Mouse (Mus musculus) gastrocnemius, postnatal 25 days (tissue): ENCODE measurements at regions not wholly inside any gene's neighbourhood (a gene's known extent, or its start where the extent isn't known, plus 50 kb on each side); places are given as distances from the start of the nearest gene placed in this dataset.

Source experiments
- DNase-seq: peaks from one replicate; pipeline ENCODE4 v3.0.0; 2022

- DNase-seq: peak; percentile 54
Observed at GRCm38 (mm10) chr16:30873493-30874211, 207.6 kb downstream of the Xxylt1 start.

GRCm38 (mm10) chr16:30875235-30875829, 205.9 kb downstream of the Xxylt1 start:
- no peak for DNase-seq

- DNase-seq: no peak
Observed at GRCm38 (mm10) chr16:30878821-30879220, 202.4 kb downstream of the Xxylt1 start.

GRCm38 (mm10) chr16:30879878-30880277, 201.4 kb downstream of the Xxylt1 start:
- DNase-seq: no peak

- no peak for DNase-seq
Observed at GRCm38 (mm10) chr16:30880682-30881081, 200.6 kb downstream of the Xxylt1 start.

GRCm38 (mm10) chr16:30881186-30881585, 200.0 kb downstream of the Xxylt1 start:
- DNase-seq: no peak

GRCm38 (mm10) chr16:30883490-30884188, 197.6 kb downstream of the Xxylt1 start:
- DNase-seq: no peak

GRCm38 (mm10) chr16:30884189-30884551, 197.1 kb downstream of the Xxylt1 start:
- no peak for DNase-seq

- DNase-seq: no peak
Observed at GRCm38 (mm10) chr16:30886982-30887381, 194.2 kb downstream of the Xxylt1 start.

GRCm38 (mm10) chr16:30887536-30887935, 193.7 kb downstream of the Xxylt1 start:
- no peak for DNase-seq

GRCm38 (mm10) chr16:30888556-30889323, 192.5 kb downstream of the Xxylt1 start:
- no peak for DNase-seq

GRCm38 (mm10) chr16:30892606-30893005, 188.6 kb downstream of the Xxylt1 start:
- DNase-seq: no peak

- no peak for DNase-seq
Observed at GRCm38 (mm10) chr16:30894086-30894485, 187.1 kb downstream of the Xxylt1 start.

GRCm38 (mm10) chr16:30895021-30895420, 186.2 kb downstream of the Xxylt1 start:
- DNase-seq: no peak

GRCm38 (mm10) chr16:30897371-30897770, 183.9 kb downstream of the Xxylt1 start:
- DNase-seq: no peak

GRCm38 (mm10) chr16:30900121-30900520, 181.1 kb downstream of the Xxylt1 start:
- DNase-seq: no peak

- DNase-seq: no peak
Observed at GRCm38 (mm10) chr16:30901309-30901708, 179.9 kb downstream of the Xxylt1 start.
